Mouse (Mus musculus) right cerebral cortex, adult 18-20 months (tissue): ENCODE results near the gene Lrp5.

Experiments used
- DNase-seq: peaks from one replicate; pipeline ENCODE4 v3.0.0; 2022; ENCODE audit warnings: mixed read lengths

Lrp5 gene

GRCm38 (mm10) chr19:3654058-3654457 is 32.3 kb downstream of the Lrp5 start:
- DNase-seq = no peak

GRCm38 (mm10) chr19:3653508-3653907 is 32.9 kb downstream of the Lrp5 start:
- DNase-seq = peak; percentile 31

GRCm38 (mm10) chr19:3651989-3652388 is 34.4 kb downstream of the Lrp5 start:
- DNase-seq = no peak

GRCm38 (mm10) chr19:3651220-3651619 is 35.1 kb downstream of the Lrp5 start:
- DNase-seq = no peak

- no peak for DNase-seq
Observed at GRCm38 (mm10) chr19:3650448-3650847, 35.9 kb downstream of the Lrp5 start.

GRCm38 (mm10) chr19:3648830-3649450 is 37.4 kb downstream of the Lrp5 start:
- no peak for DNase-seq

GRCm38 (mm10) chr19:3647999-3648398 is 38.4 kb downstream of the Lrp5 start:
- no peak for DNase-seq

- no peak for DNase-seq
Observed at GRCm38 (mm10) chr19:3645813-3646212, 40.6 kb downstream of the Lrp5 start.

- DNase-seq = no peak
Observed at GRCm38 (mm10) chr19:3645318-3645717, 41.0 kb downstream of the Lrp5 start.

- no peak for DNase-seq
Observed at GRCm38 (mm10) chr19:3639561-3639960, 46.8 kb downstream of the Lrp5 start.

- peak; percentile 23 for DNase-seq
Observed at GRCm38 (mm10) chr19:3638698-3639097, 47.7 kb downstream of the Lrp5 start.

GRCm38 (mm10) chr19:3632018-3632417 is 54.3 kb downstream of the Lrp5 start:
- no peak for DNase-seq

GRCm38 (mm10) chr19:3631431-3631830 is 54.9 kb downstream of the Lrp5 start:
- no peak for DNase-seq

GRCm38 (mm10) chr19:3630486-3630885 is 55.9 kb downstream of the Lrp5 start:
- no peak for DNase-seq

- no peak for DNase-seq
Observed at GRCm38 (mm10) chr19:3630027-3630426, 56.3 kb downstream of the Lrp5 start.

GRCm38 (mm10) chr19:3628223-3628622 is 58.1 kb downstream of the Lrp5 start:
- DNase-seq = no peak

- DNase-seq = no peak
Observed at GRCm38 (mm10) chr19:3625111-3625510, 61.3 kb downstream of the Lrp5 start.

GRCm38 (mm10) chr19:3623824-3624223 is 62.5 kb downstream of the Lrp5 start:
- no peak for DNase-seq

- DNase-seq = no peak
Observed at GRCm38 (mm10) chr19:3623294-3623693, 63.1 kb downstream of the Lrp5 start.

- DNase-seq = no peak
Observed at GRCm38 (mm10) chr19:3620871-3621270, 65.5 kb downstream of the Lrp5 start.

- no peak for DNase-seq
Observed at GRCm38 (mm10) chr19:3619359-3619758, 67.0 kb downstream of the Lrp5 start.

GRCm38 (mm10) chr19:3613991-3614390 is 72.4 kb downstream of the Lrp5 start:
- no peak for DNase-seq

GRCm38 (mm10) chr19:3612534-3613273 is 73.7 kb downstream of the Lrp5 start:
- DNase-seq = no peak

- DNase-seq = no peak
Observed at GRCm38 (mm10) chr19:3611730-3612129, 74.6 kb downstream of the Lrp5 start.

GRCm38 (mm10) chr19:3610886-3611285 is 75.5 kb downstream of the Lrp5 start:
- DNase-seq = no peak
